Mouse (Mus musculus) bone marrow macrophage, adult 2 months (primary cell): ENCODE measurements around the gene Eif4e2. TPM values are rescaled to one million over a fixed set of nuclear protein-coding genes. Genes with fewer than 3 reads are reported as not detected.
A peak's percentile ranks its signal among the peaks of the same experiment; 100 is the strongest.

Experiments used
- H3K27ac ChIP-seq: 2 replicates; pipeline ENCODE4 v1.5.1; 2012; ENCODE audit warnings: low read depth, low read length; ENCODE audit not compliant: insufficient read depth
- H3K4me1 ChIP-seq: 2 replicates; pipeline ENCODE4 v1.6.1; 2012; ENCODE audit warnings: low read length; ENCODE audit not compliant: control insufficient read depth, insufficient read depth
- H3K4me3 ChIP-seq: 2 replicates; pipeline ENCODE4 v1.5.1; 2012; ENCODE audit warnings: mild to moderate bottlenecking, low read length, moderate library complexity; ENCODE audit not compliant: insufficient read depth
- CTCF ChIP-seq: IDR thresholded peaks from 2 replicates; pipeline ENCODE4 v1.5.1; 2012; ENCODE audit warnings: low read depth, mild to moderate bottlenecking, low read length, moderate library complexity
- POLR2A ChIP-seq: IDR thresholded peaks from 2 replicates; pipeline ENCODE4 v1.6.1; 2012; ENCODE audit warnings: mild to moderate bottlenecking, low read depth, low read length, borderline replicate concordance
- polyA plus RNA-seq: library from polyadenylated mRNA; stranded (reverse); fragments of >200 nt; gene quantifications from 2 replicates; pipeline ENCODE4 v1.2.4, GENCODE M21; 2012; ENCODE audit not compliant: missing spikeins, insufficient read depth, insufficient read length

The Eif4e2 gene
- polyA plus RNA-seq, 1 experiment, result 99.5 TPM

- Histone ChIP-seq H3K4me3 (no peak overlapping the region), H3K27ac (no peak overlapping the region), H3K4me1 (peaks cover 7% of the 10 kb centered on the region)
- no peak for TF ChIP-seq POLR2A
- TF ChIP-seq CTCF, result no peak
Measured at GRCm38 (mm10) chr1:87226409-87227159, 12.9 kb downstream of the Eif4e2 start.

GRCm38 (mm10) chr1:87227160-87227550 lies 13.4 kb downstream of the Eif4e2 start:
- no peak overlapping the region for H3K27ac ChIP-seq
- no peak for TF ChIP-seq POLR2A
- no peak for TF ChIP-seq CTCF
- no peak overlapping the region for H3K4me3 ChIP-seq
- peaks cover 7% of the 10 kb centered on the region for H3K4me1 ChIP-seq

- TF ChIP-seq CTCF, result no peak
- TF ChIP-seq POLR2A, result no peak
- Histone ChIP-seq H3K4me1 (peaks cover 7% of the 10 kb centered on the region), H3K4me3 (no peak overlapping the region), H3K27ac (no peak overlapping the region)
Measured at GRCm38 (mm10) chr1:87230606-87231005, 16.9 kb downstream of the Eif4e2 start.

- H3K4me1 ChIP-seq, result peaks cover 7% of the 10 kb centered on the region
- no peak for TF ChIP-seq CTCF
- TF ChIP-seq POLR2A, result no peak
- H3K27ac ChIP-seq, result no peak overlapping the region
- H3K4me3 ChIP-seq, result no peak overlapping the region
Measured at GRCm38 (mm10) chr1:87232197-87232596, 18.5 kb downstream of the Eif4e2 start.

GRCm38 (mm10) chr1:87239056-87239455 lies 25.3 kb downstream of the Eif4e2 start:
- H3K4me1 ChIP-seq, result no peaks in the 10 kb centered on the region
- TF ChIP-seq POLR2A (no peak), CTCF (no peak)
- no peak overlapping the region for H3K4me3 ChIP-seq
- H3K27ac ChIP-seq, result no peak overlapping the region

GRCm38 (mm10) chr1:87243021-87243420 lies 29.3 kb downstream of the Eif4e2 start:
- Histone ChIP-seq H3K4me1 (no peaks in the 10 kb centered on the region), H3K4me3 (no peak overlapping the region), H3K27ac (no peak overlapping the region)
- no peak for TF ChIP-seq CTCF
- no peak for TF ChIP-seq POLR2A

- Histone ChIP-seq H3K4me1 (no peaks in the 10 kb centered on the region), H3K27ac (no peak overlapping the region), H3K4me3 (no peak overlapping the region)
- TF ChIP-seq POLR2A (no peak), CTCF (no peak)
Measured at GRCm38 (mm10) chr1:87245430-87245829, 31.7 kb downstream of the Eif4e2 start.

- Histone ChIP-seq H3K27ac (no peak overlapping the region), H3K4me3 (no peak overlapping the region), H3K4me1 (no peaks in the 10 kb centered on the region)
- peak; percentile 95 for TF ChIP-seq CTCF
- no peak for TF ChIP-seq POLR2A
Measured at GRCm38 (mm10) chr1:87245929-87246815, 32.5 kb downstream of the Eif4e2 start.

GRCm38 (mm10) chr1:87252040-87252609 lies 38.4 kb downstream of the Eif4e2 start:
- H3K4me3 ChIP-seq, result no peak overlapping the region
- no peaks in the 10 kb centered on the region for H3K4me1 ChIP-seq
- TF ChIP-seq POLR2A (no peak), CTCF (no peak)
- no peak overlapping the region for H3K27ac ChIP-seq

GRCm38 (mm10) chr1:87255173-87255572 lies 41.5 kb downstream of the Eif4e2 start:
- TF ChIP-seq POLR2A, result no peak
- TF ChIP-seq CTCF, result no peak
- no peak overlapping the region for H3K27ac ChIP-seq
- H3K4me3 ChIP-seq, result no peak overlapping the region
- peaks cover 9% of the 10 kb centered on the region for H3K4me1 ChIP-seq
